Mouse (Mus musculus) cerebellum, adult 2 months (tissue): ENCODE data around the gene Gpc6.

Experiments used
- CTCF ChIP-seq: fragments of 200-500 bp; IDR thresholded peaks from 2 replicates; pipeline ENCODE4 v1.5.1; 2011; ENCODE audit warnings: low read depth, mild to moderate bottlenecking, control low read depth, low read length, moderate library complexity, borderline replicate concordance; ENCODE audit not compliant: insufficient read depth
- POLR2A ChIP-seq: fragments of 200-500 bp; IDR thresholded peaks from 2 replicates; pipeline ENCODE4 v1.6.1; 2011; ENCODE audit warnings: low read length, control low read depth, borderline replicate concordance; ENCODE audit not compliant: insufficient read depth

DNA sequence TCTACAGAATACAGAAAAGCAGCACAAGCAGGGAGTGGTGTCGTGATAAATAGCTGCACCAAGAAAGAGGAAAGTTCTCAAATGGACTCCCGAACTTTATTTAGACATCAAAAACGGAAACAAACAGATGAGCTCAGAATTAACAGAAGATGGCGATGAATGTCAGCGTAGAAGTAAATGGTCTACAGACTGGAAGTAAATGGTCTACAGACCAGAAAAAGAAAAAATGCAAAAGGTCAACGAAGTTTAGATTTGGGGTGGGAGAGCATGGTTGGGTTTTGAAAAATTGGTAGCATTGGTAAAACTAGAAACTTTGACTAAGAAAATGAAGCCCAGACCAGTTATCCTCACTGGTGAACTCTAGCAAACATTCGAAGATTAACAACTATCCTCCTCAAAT, 748.4 kb downstream of the Gpc6 start:
- TF ChIP-seq CTCF (no peak), POLR2A (no peak)
